Comparison of ENCODE assay signal across 12 mouse cellular contexts in the genomic region with DNA sequence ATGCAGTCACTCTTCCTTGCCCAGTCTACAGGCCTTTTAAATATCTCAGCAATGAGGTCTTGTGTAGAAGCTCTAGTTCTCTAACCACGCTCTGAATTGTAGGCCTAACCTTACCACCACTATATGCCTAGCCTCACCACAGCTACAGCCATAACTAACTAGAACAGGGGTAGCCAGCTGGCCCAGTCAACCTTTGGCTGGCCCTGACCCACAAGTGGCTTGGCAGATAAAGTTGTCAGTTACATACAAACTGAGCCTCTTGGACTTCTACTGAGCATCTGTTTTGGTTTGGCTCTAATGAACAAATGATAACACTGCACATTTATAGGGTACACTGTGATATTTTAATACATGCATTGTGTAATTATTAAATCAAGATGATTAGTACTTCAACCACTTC. TPM values are rescaled to one million over a fixed set of nuclear protein-coding genes. Genes with fewer than 3 reads are reported as not detected.
A peak's percentile ranks its signal among the peaks of the same experiment; 100 is the strongest.
DNase-seq lines count a peak whose midpoint lies in the region; TF ChIP-seq lines count a peak whose summit lies in the region.
"Had no signal": no experiment of that assay in that cellular context is flagged by ENCODE, and none has a peak within 500 bp of the region (broad histone marks: within the 10 kb centered on the region; RNA-seq: fewer than 3 reads in every experiment).

No protein-coding gene starts in this region.

- intact Hi-C loops in gastrocnemius, postnatal 14 days (cut with DNase I; ENCODE audit: low total_unique reads) = no loop called here
- intact Hi-C loops in heart, postnatal 25 days (cut with DNase I) = no loop called here

- TF ChIP-seq POLR2A in cerebellum, adult 2 months (IDR thresholded peaks at IDR 0.05; ENCODE audit: borderline replicate concordance, insufficient read depth, low read length) = no peak

- DNase-seq in layer of hippocampus, adult 2 months (ENCODE audit: low spot score in 2 of 2) = no peak
- DNase-seq in layer of hippocampus, adult 18-20 months (ENCODE audit: low spot score in 2 of 2) = no peak
- DNase-seq in gastrocnemius, postnatal 14 days = peak; percentile 35
- DNase-seq in heart, postnatal 25 days (ENCODE audit: low spot score) = peak; percentile 20
- DNase-seq in spleen, adult 12 weeks (ENCODE audit: low spot score) = no peak
- DNase-seq in ovary, postnatal 36 days (ENCODE audit: low spot score) = no peak
- DNase-seq in cerebellum, adult 2 months = no peak
- DNase-seq: kidney, postnatal 14 days; lung, adult 18-20 months; thymus, adult 18-20 months had no signal

- 69% methylated on average over 1 of the region's 1 CpGs for WGBS in cerebellum, adult 2 months

- H3K4me1 ChIP-seq in cerebellum, adult 2 months (ENCODE audit: control insufficient read depth, insufficient read depth, low read length) = no peaks in the 10 kb centered on the region
- H3K4me1 ChIP-seq: forebrain, embryonic 12.5 days had no signal

- peak overlapping the region; percentile 46; the same call in 1 of the 2 replicates for H3K27ac ChIP-seq in layer of hippocampus, adult 2 months
- H3K27ac ChIP-seq in cerebellum, adult 2 months (ENCODE audit: insufficient read depth, low read length) = no peak overlapping the region
- H3K27ac ChIP-seq: forebrain, embryonic 12.5 days; midbrain, embryonic 10.5 days had no signal

- H3K27me3 ChIP-seq in cerebellum, adult 2 months (ENCODE audit: control insufficient read depth, insufficient read depth, low read length) = no peaks in the 10 kb centered on the region
- H3K27me3 ChIP-seq: forebrain, embryonic 12.5 days had no signal

- no peak overlapping the region for H3K4me3 ChIP-seq in layer of hippocampus, adult 2 months
- H3K4me3 ChIP-seq in cerebellum, adult 2 months (replicated peaks; ENCODE audit: insufficient read depth, low read depth, low read length) = no peak overlapping the region
- H3K4me3 ChIP-seq: forebrain, embryonic 12.5 days; midbrain, embryonic 10.5 days had no signal

- no peak for TF ChIP-seq CTCF in layer of hippocampus, adult 2 months (conservative IDR thresholded peaks at IDR 0.05)
- no peak for TF ChIP-seq CTCF in cerebellum, adult 2 months (IDR thresholded peaks at IDR 0.05; ENCODE audit: borderline replicate concordance, insufficient read depth, low read depth, low read length)

RNA-seq across cellular contexts. Expression of gene Abracl, which starts 16.3 kb away (rescaled TPM):
- total RNA-seq in layer of hippocampus, adult 2 months (2021) = 10 to 100 TPM; 35.0 to 36.5 TPM
- 10 to 100 TPM; 31.5 to 32.7 TPM for total RNA-seq in layer of hippocampus, adult 18-20 months (2021)
- total RNA-seq in gastrocnemius, postnatal 14 days (2021) = 10 to 100 TPM; 10.7 to 11.5 TPM
- total RNA-seq in heart, postnatal 25 days (2021) = 10 to 100 TPM; 28.1 to 37.9 TPM
- 15.7 and 18.2 TPM in 2 replicates for polyA plus RNA-seq in cerebellum, adult 2 months (2012; rRNA removed)

RNA-seq across cellular contexts. Expression of gene Reps1, which starts 48.9 kb away (rescaled TPM):
- total RNA-seq in layer of hippocampus, adult 2 months (2021) = 10 to 100 TPM; 82.6 to 92.7 TPM
- total RNA-seq in layer of hippocampus, adult 18-20 months (2021) = 10 to 100 TPM; 82.2 to 82.6 TPM
- total RNA-seq in gastrocnemius, postnatal 14 days (2021) = 10 to 100 TPM; 23.0 to 29.6 TPM
- total RNA-seq in heart, postnatal 25 days (2021) = 10 to 100 TPM; 27.3 to 30.1 TPM
- 113 and 119 TPM in 2 replicates for polyA plus RNA-seq in cerebellum, adult 2 months (2012; rRNA removed)

RNA-seq across cellular contexts. Expression of gene Heca, which starts 58.9 kb away (rescaled TPM):
- total RNA-seq in layer of hippocampus, adult 2 months (2021) = 10 to 100 TPM; 25.8 to 30.3 TPM
- 10 to 100 TPM; 28.9 to 33.0 TPM for total RNA-seq in layer of hippocampus, adult 18-20 months (2021)
- total RNA-seq in gastrocnemius, postnatal 14 days (2021) = 10 to 100 TPM; 13.6 to 13.8 TPM
- total RNA-seq in heart, postnatal 25 days (2021) = 10 to 100 TPM; 28.6 to 29.5 TPM
- 12.6 and 13.3 TPM in 2 replicates for polyA plus RNA-seq in cerebellum, adult 2 months (2012; rRNA removed)

Comparison
In these comparisons a context has a peak if more than half of its experiments do, and no peak if none do; other contexts are left out.
1. DNase-seq: peak in gastrocnemius, postnatal 14 days (single experiment) and heart, postnatal 25 days (single experiment); none in layer of hippocampus, adult 2 months (0 of 2), layer of hippocampus, adult 18-20 months (0 of 2), spleen, adult 12 weeks (single experiment), ovary, postnatal 36 days (single experiment) and cerebellum, adult 2 months (0 of 2).